Mouse (Mus musculus): ENCODE results near the gene Lgals12. TPM values are rescaled to one million over a fixed set of nuclear protein-coding genes. Genes with fewer than 3 reads are reported as not detected.

Lgals12 gene
- polyA plus RNA-seq (2012; ENCODE audit: insufficient read depth, insufficient read length, missing spikeins): 78.7 and 93.6 TPM in 2 replicates

- Histone ChIP-seq H3K4me3 (ENCODE audit: insufficient read depth, low read depth, low read length) (peak within 1 kb of the TSS; percentile 61), H3K27ac (replicated peaks; ENCODE audit: low read depth, low read length) (peak within 1 kb of the TSS; percentile 94), H3K4me1 (ENCODE audit: control insufficient read depth, insufficient read depth, insufficient read length, low read length) (peaks cover 18% of the 10 kb centered on the region)
Measured at GRCm38 (mm10) chr19:7606801-7607689, at the start of gene Lgals12. Gene Lgals12 (minus strand): TSS chr19:7607193.

- Histone ChIP-seq H3K4me3 (ENCODE audit: insufficient read depth, low read depth, low read length) (no peak overlapping the region), H3K27ac (replicated peaks; ENCODE audit: low read depth, low read length) (no peak overlapping the region), H3K4me1 (ENCODE audit: control insufficient read depth, insufficient read depth, insufficient read length, low read length) (no peaks in the 10 kb centered on the region)
Measured at GRCm38 (mm10) chr19:7648913-7649666, 42.1 kb upstream of the Lgals12 start.

- Histone ChIP-seq H3K4me1 (ENCODE audit: control insufficient read depth, insufficient read depth, insufficient read length, low read length) (no peaks in the 10 kb centered on the region), H3K27ac (replicated peaks; ENCODE audit: low read depth, low read length) (no peak overlapping the region), H3K4me3 (ENCODE audit: insufficient read depth, low read depth, low read length) (no peak overlapping the region)
Measured at GRCm38 (mm10) chr19:7633786-7634185, 26.8 kb upstream of the Lgals12 start.

GRCm38 (mm10) chr19:7633021-7633420, 26.0 kb upstream of the Lgals12 start:
- no peak overlapping the region for H3K27ac ChIP-seq (replicated peaks; ENCODE audit: low read depth, low read length)
- H3K4me1 ChIP-seq (ENCODE audit: control insufficient read depth, insufficient read depth, insufficient read length, low read length): no peaks in the 10 kb centered on the region
- no peak overlapping the region for H3K4me3 ChIP-seq (ENCODE audit: insufficient read depth, low read depth, low read length)

GRCm38 (mm10) chr19:7617696-7618095, 10.7 kb upstream of the Lgals12 start:
- Histone ChIP-seq H3K4me3 (ENCODE audit: insufficient read depth, low read depth, low read length) (no peak overlapping the region), H3K27ac (replicated peaks; ENCODE audit: low read depth, low read length) (no peak overlapping the region), H3K4me1 (ENCODE audit: control insufficient read depth, insufficient read depth, insufficient read length, low read length) (peaks cover 4% of the 10 kb centered on the region; the same call in 1 of the 2 replicates)

- no peak overlapping the region for H3K27ac ChIP-seq (replicated peaks; ENCODE audit: low read depth, low read length)
- H3K4me3 ChIP-seq (ENCODE audit: insufficient read depth, low read depth, low read length): no peak overlapping the region
- H3K4me1 ChIP-seq (ENCODE audit: control insufficient read depth, insufficient read depth, insufficient read length, low read length): peaks cover 4% of the 10 kb centered on the region
Measured at GRCm38 (mm10) chr19:7617085-7617484, 10.1 kb upstream of the Lgals12 start.

- Histone ChIP-seq H3K4me1 (ENCODE audit: control insufficient read depth, insufficient read depth, insufficient read length, low read length) (peaks cover 4% of the 10 kb centered on the region), H3K4me3 (ENCODE audit: insufficient read depth, low read depth, low read length) (no peak overlapping the region), H3K27ac (replicated peaks; ENCODE audit: low read depth, low read length) (0 out of 2 replicates have a peak overlapping the region, but pooled peaks have one; percentile 13)
Measured at GRCm38 (mm10) chr19:7616231-7616930, 9.4 kb upstream of the Lgals12 start.

- Histone ChIP-seq H3K4me3 (ENCODE audit: insufficient read depth, low read depth, low read length) (no peak overlapping the region), H3K27ac (replicated peaks; ENCODE audit: low read depth, low read length) (no peak overlapping the region), H3K4me1 (ENCODE audit: control insufficient read depth, insufficient read depth, insufficient read length, low read length) (peaks cover 5% of the 10 kb centered on the region)
Measured at GRCm38 (mm10) chr19:7613151-7613550, 6.2 kb upstream of the Lgals12 start.

- Histone ChIP-seq H3K4me3 (ENCODE audit: insufficient read depth, low read depth, low read length) (peak within 1 kb of the TSS; percentile 54), H3K27ac (replicated peaks; ENCODE audit: low read depth, low read length) (no peak within 1 kb of the TSS), H3K4me1 (ENCODE audit: control insufficient read depth, insufficient read depth, insufficient read length, low read length) (peaks cover 11% of the 10 kb centered on the region)
Measured at GRCm38 (mm10) chr19:7611942-7612757, 5.2 kb upstream of the Lgals12 start, which contains the start of gene Hrasls5. Gene Hrasls5 (plus strand): TSS chr19:7612541.

- peak overlapping the region; percentile 94 for H3K27ac ChIP-seq (replicated peaks; ENCODE audit: low read depth, low read length)
- H3K4me3 ChIP-seq (ENCODE audit: insufficient read depth, low read depth, low read length): no peak overlapping the region
- H3K4me1 ChIP-seq (ENCODE audit: control insufficient read depth, insufficient read depth, insufficient read length, low read length): peaks cover 16% of the 10 kb centered on the region
Measured at GRCm38 (mm10) chr19:7607690-7608201, 753 bp upstream of the Lgals12 start.

- Histone ChIP-seq H3K4me3 (ENCODE audit: insufficient read depth, low read depth, low read length) (peak overlapping the region; percentile 61), H3K27ac (replicated peaks; ENCODE audit: low read depth, low read length) (peak overlapping the region; percentile 82), H3K4me1 (ENCODE audit: control insufficient read depth, insufficient read depth, insufficient read length, low read length) (peaks cover 18% of the 10 kb centered on the region)
Measured at GRCm38 (mm10) chr19:7605930-7606783, 836 bp downstream of the Lgals12 start.

GRCm38 (mm10) chr19:7605013-7605412, 2.0 kb downstream of the Lgals12 start:
- H3K4me3 ChIP-seq (ENCODE audit: insufficient read depth, low read depth, low read length): 0 out of 2 replicates have a peak overlapping the region, but pooled peaks have one; percentile 48
- H3K27ac ChIP-seq (replicated peaks; ENCODE audit: low read depth, low read length): peak overlapping the region; percentile 82
- H3K4me1 ChIP-seq (ENCODE audit: control insufficient read depth, insufficient read depth, insufficient read length, low read length): peaks cover 28% of the 10 kb centered on the region

GRCm38 (mm10) chr19:7604107-7604506, 2.9 kb downstream of the Lgals12 start:
- peak overlapping the region; percentile 43; the same call in 1 of the 2 replicates for H3K27ac ChIP-seq (replicated peaks; ENCODE audit: low read depth, low read length)
- H3K4me3 ChIP-seq (ENCODE audit: insufficient read depth, low read depth, low read length): no peak overlapping the region
- peaks cover 28% of the 10 kb centered on the region for H3K4me1 ChIP-seq (ENCODE audit: control insufficient read depth, insufficient read depth, insufficient read length, low read length)

All from brown adipose tissue, adult 24 weeks (tissue).